Mouse (Mus musculus): Measurements from ENCODE around the gene Plce1.

Gene Plce1

DNA sequence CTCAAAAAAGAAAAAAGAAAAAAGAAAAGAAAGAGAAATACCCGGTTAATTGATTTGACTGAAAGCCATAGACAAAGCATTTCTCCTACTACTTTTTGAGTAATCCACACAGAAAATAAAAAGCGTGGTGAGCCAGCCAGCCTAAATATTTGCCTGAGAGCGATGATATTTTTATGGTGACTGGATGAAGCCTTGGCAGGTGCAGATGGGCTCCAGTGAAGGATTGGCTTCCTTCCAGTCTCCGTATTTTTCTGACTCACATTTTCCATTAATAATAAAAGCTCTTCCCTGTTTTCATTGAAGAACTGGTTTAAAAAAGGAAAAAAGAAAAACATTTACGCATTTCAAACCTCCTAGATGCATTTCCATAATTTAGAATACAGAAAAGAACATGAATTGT is 243.1 kb downstream of the Plce1 start:
- DNase-seq (ENCODE audit: low spot score in 2 of 2), result no peak

DNA sequence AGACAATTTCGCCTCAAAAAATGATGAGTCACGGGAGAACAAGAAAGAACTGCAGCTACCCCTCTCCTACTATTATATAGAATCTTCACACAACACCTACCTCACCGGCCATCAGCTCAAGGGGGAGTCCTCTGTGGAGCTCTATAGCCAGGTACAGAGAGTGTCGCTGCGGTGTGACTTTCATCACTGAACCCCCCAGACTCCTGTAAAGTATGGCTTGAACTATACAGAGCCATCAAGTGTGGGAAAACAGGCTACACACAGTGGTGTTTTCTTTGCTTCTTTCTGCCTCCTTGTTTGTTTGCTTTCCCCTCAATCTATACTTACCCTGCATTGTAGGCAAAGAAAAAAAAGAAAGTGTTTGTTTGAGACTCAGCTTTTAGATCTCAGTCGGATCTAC is 247.9 kb downstream of the Plce1 start:
- DNase-seq (ENCODE audit: low spot score in 2 of 2), result no peak

DNA sequence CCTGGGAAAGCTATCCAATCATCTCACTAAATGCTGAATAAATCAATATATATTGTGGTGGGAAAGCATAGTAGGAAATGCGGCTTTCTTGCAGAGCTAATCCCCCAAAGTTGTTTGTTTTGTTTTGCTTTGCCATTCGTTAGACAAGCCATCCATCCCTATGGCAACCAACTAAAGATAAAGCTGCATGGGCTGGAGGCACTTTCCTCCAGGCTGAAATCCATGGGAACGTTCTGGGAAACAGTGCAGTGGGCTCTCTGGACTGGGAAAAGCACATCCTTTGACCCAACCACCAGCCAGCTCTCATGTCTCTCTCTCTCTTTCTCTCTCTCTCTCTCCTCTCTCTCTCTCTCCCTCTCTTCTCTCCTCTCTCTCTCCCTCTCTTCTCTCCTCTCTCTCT is 248.4 kb downstream of the Plce1 start:
- no peak for DNase-seq (ENCODE audit: low spot score in 2 of 2)

DNA sequence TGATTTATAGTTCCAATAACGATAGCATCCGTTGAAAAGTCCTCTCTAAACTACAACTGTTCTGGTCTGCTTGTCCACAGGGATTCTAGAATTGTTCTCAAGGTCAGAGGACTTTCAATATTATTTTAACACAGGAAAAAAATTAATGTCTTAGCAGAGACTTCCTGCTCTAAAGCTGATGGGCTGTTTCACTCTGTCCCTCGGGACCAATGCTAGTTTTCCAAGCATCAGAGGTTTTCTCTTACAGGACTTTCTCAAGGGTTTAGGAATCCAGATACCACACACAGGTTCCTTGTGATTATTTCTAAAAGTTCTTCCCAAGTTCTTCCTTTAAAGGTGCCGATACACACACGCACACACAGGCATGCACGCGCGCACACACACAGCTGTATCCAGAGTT is 263.6 kb downstream of the Plce1 start:
- no peak for DNase-seq (ENCODE audit: low spot score in 2 of 2)

DNA sequence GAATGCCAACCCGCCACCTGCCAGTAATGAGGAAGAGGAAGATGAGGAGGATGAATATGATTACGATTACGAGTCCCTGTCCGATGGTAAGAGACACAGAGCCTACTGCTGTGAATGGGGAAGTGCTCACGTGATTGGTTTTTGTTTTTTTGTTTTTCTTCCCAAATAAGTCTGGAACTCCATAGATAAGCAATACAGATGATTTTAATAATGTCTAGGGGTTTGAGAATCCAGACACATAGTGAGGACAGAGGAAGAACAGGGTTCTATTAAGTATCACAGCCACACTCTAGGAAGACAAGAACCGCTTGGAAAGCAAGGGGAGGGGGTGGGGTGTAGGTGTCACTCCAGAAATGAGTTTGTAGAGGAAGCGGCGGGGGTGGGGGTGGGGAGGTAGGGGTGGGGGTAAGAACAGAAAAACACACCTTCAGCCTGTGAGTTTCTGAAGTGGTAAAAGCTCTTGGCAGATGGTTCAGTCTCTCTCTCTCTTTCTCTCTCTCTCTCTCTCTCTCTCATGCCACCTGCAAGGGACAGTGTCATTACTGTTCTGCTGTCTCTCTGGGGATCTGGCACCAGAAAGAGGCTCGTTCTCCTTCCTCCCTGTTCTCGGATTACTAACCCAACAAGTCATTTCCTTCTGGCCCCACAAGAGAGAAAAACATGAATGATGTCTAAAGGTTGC is 265.0 kb downstream of the Plce1 start:
- DNase-seq (ENCODE audit: low spot score in 2 of 2), result no peak

DNA sequence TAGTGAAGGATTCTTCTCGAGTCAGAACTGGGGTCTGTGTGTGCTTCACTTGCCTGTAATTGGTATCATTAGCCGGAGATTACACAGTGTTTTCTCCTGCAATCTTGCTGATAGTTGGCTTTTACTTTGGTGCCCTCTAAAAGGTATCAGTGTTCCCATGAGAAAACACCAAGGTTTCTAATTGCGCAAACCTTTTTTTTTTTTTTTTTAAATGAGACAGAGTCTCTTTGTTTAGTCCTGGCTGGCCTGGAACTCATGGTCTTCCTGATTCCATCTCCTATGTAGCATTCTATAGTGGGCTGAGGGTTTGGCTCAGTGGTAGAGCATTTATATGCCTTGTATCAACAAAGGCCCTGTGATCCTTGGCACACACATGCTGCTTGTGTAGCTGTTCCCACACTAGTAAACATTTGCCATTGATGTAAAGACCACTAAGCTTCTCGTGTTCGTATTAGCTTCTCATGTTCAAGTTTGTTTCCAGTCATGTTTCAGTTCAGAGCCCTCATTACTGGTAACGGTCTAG is 265.6 kb downstream of the Plce1 start:
- DNase-seq (ENCODE audit: low spot score in 2 of 2), result no peak

DNA sequence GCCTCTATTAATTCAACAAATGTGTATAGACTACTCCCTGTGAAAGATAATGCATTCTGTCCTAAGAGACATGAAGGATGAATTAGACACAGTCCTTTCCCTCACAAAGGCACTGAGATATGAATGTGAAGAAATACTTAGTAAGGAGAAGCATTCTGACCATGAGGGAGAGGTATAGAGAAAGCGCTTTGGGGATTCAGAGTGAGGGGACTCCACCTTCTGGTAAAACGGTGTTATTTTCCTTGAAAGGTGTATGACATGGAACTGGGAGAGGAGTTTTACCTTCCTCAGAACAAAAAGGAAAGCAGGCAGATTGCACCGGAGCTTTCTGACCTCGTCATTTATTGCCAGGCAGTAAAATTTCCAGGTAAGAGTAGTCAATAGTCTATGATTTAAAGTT is 269.3 kb downstream of the Plce1 start:
- DNase-seq (ENCODE audit: low spot score in 2 of 2), result no peak

DNA sequence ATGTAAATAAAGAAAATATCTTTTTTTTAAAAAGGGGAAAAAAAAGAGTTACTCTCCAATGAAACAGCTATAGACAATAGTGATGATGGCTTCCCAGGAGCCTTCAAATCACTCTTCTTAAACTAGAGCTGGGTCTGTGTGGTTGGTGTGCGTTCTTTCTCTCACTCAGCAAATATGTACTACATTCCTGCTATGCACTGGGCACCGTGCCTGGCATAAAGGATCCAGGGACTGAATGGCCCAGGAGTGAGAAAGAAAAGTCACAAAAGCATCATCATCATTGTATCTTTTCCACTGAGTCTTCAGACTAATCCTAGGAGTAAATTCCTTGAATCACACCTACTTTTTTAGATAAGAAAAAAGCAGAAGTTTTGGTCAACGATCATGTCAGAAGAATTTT is 276.3 kb downstream of the Plce1 start:
- DNase-seq (ENCODE audit: low spot score in 2 of 2), result no peak

DNA sequence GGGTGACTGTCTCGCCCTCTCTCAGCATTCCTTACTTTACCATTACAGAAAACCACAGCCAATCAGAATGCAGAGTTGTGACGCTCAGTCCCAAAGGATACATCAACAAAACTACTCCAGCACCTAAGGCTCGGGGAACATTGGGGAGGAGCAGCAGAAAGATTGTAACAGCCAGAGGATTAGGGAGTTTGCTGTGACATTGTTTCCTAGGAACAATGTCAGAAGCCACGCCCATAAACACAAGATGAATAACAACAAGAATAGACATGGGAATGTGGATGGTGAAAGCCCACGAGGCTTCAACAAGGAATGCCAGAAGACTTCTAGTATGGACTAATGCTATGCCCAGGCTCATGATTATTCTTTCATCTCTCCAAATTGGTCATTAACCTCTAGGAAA is 277.1 kb downstream of the Plce1 start:
- no peak for DNase-seq (ENCODE audit: low spot score in 2 of 2)

DNA sequence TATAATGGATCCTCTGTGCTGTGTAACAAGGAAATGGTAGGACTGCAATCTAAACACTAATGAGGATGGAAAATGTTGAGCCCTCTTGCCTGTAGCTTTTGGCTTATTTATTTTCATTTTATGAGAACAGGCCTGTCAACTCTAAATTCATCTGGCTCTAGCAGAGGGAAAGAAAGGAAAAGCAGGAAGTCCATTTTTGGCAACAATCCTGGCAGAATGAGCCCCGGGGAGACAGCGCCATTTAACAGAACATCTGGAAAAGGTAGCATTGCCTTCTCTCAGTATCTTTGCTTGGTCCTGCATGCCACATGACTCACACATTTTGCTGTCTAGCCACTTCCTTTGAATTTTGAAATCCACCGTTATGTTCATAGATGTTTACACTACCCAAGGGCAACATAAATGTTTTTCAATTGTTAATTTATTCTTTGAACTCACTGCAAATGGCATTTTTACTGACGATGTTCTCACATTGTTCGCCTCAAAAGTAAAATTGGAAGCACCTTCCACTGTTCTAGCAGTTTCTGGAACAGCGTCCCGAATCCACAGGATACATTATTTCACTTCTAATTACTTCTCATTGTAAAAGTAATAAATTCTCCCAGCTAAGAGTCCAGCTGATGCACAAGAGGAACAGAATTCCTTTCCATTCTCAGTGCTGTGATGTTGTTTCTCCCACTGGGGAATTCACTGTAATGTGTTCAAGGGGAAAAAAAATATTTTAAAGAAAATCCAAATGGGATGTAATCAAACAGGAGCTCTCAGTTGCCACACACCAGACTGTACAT is 278.0 kb downstream of the Plce1 start:
- no peak for DNase-seq (ENCODE audit: low spot score in 2 of 2)

DNA sequence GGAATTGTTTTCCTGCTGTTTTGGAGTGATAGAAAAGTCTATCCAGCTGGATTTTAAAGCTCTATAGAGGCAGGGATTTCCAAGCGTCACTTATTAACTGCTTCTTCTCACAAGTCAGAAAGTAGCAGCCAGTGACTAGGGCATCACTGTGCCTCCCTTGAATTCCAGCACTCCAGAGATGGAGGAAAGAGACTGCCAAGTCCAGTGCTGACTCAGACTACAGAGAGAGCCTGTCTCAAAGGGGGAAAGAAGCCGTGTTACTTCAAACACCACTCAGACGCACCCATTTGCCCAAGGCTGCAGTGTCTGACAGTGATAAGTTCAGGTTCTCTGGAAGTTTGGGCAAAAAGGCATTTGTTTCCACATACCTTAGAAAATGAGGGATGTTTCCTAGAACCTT is 279.5 kb downstream of the Plce1 start:
- no peak for DNase-seq (ENCODE audit: low spot score in 2 of 2)

DNA sequence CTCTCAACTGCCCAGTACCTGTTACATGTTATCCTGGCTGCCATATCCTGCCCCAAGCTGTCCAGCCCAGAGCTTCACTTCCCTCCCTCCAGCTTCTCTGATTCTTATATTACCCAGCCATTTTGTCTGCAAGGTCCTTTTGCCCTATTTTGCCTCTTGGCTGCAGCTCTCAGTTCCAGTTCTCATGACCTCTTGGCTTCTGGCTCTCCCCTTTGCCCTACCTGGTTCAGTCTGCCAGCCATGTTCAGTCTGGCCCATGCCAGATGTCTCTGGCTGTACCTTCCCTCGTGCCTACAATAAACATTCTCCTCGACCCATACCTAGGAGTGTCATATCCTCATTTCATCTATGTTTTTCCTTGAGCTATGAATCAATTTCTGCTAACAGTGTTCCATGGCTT is 285.4 kb downstream of the Plce1 start:
- no peak for DNase-seq (ENCODE audit: low spot score in 2 of 2)

DNA sequence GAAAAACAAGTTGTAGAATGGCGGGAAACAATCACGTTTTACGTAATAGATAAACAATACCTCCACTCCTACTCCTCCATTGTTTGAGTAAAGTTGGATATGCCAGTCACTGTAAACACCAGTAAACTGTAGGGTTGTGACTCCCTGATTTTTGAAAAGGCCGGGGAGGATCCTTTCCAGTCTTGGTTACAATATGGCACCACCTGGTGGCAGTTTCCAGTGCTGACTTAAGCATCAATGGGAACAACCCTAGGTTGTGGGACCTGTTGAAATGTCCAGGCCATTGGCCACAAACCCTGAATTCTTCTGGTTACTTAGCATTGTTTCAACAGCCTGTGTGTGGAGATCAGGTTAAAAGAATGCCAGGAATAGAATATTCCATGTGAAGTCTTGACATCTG is 294.6 kb downstream of the Plce1 start:
- DNase-seq (ENCODE audit: low spot score in 2 of 2), result peak in 1 of 2 experiments; percentile 30

DNA sequence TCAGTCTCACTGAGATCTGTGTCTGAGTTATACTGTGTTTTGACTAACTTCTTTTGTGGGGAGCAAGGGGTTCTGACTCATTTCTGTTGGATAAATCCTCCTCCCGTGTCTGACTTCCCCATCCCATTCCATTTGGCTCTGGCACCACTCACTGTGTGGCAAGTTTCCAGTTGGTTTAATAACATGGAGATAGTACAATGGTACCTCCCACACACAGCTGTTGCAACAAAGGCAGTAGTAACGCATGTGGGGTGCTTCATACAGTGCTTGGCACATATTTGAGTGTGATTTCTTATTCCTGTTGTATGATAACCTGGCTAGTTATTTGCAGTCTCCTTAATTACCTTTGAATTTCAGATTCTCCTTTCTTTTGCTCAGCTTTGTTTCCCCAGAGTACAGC is 297.9 kb downstream of the Plce1 start:
- DNase-seq (ENCODE audit: low spot score in 2 of 2), result no peak

DNA sequence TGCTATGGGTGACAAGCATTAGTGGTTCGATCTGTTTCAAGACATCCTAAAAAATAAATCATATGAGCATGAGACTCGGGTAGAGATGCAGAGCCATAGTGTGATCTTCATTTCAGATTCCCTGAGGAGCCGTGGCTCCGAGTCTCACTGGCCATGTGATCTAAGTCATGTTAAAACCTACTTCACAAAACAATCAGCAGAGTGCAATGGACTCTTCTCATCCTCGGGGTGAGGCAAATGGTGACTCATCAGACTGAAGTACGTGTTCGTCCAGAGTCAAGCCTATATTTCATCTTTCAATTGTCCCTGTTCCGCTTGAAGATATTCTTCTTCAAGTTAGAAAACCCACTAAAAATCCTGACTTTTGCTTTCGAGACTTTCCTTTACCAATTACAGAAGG is 302.6 kb downstream of the Plce1 start:
- DNase-seq (ENCODE audit: low spot score in 2 of 2), result no peak

DNA sequence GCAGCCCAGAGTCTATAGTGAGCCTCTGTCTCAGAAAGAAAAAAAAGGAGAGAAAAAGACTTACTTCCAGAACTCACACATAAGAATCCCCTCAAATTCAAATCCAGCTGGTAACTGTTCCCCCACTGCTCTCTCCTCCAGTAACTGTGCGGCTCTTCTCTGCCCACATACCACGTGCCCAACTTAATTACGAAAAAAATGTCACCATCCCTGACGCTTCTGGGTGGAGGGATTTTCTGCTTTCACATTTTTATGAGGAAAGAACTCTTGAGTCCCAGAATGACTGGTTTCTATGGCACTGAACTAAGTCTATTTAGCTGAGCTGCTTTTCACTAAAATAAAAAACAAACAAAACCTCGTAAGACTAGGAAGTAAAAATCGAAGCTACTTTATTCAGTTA is 306.8 kb downstream of the Plce1 start:
- no peak for DNase-seq (ENCODE audit: low spot score in 2 of 2)

DNA sequence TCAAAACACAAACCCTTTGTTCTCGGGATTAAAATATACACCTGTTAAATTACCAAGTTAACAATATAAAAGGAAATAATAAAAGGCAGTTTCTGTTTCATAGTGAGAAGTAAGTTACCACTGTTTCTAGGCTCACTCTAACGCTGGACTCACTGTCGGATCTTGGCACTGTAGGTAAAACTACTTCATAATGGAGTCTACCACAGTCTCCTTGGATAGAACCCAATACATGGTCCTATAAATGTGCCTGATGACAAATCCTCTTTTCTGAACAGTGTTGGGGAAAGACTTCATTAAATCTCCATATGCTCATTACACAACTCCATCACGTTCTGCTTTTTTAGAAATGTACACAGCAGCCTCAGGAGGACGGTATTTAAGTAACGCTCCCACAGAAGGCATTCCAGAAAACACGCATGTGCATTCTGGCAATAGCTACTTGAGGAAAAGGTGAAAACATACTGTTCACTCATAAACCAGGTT is 312.7 kb downstream of the Plce1 start:
- no peak for DNase-seq (ENCODE audit: low spot score in 2 of 2)

DNA sequence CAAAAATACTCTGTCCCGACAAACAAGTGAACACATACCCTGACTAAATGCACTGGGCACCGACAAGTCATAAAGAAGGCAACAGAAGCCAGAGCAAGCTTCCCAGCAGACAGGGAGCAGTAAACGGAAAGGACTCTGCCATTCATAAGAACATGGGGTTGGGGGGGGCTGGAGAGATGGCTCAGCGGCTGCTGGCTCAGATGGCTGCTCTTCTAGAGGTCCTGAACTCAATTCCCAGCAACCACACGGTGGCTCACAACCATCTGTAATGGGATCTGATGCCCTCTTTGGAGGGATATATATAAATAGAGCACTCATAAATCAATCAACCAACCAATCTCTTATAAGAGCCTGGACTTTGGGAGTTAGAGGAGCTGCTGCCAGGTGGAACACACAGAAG is 315.6 kb downstream of the Plce1 start:
- DNase-seq (ENCODE audit: low spot score in 2 of 2), result no peak

DNA sequence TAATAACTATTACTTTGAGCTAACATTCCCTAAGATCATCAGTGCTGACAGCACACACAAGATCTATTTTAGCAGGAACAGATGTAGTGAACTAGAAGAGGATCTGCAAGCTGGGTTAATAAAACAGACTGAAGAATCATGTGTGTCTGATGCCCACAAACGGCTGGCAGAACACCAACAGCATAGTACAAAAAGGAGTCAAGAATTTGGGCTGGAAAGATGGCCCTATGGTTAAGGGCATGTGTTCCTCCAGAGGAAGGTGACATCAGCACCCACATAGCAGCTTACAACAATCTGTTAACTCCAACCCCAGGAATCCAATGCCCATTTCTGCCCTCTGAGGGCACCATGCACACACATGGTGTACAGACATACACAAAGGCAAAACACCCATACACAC is 317.4 kb downstream of the Plce1 start:
- no peak for DNase-seq (ENCODE audit: low spot score in 2 of 2)

DNA sequence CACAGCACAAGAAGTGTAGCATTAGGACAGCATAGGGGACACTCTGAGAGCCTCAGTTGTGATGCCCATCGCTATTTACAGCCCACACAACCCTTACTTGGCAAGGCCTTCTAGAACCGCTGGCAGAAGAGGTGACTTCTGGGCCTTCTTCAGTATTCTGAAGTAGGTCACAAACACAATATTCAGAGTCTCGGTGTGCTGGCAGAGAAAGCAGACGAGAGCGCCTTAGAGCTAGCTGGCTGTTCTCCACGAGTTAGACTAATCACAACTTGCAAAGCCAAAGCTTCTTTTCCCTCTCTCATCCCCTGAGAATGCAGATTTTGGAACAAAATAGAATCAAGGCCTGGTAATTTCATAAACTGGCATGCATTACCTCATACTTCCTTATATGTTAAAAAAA is 317.9 kb downstream of the Plce1 start:
- no peak for DNase-seq (ENCODE audit: low spot score in 2 of 2)

DNA sequence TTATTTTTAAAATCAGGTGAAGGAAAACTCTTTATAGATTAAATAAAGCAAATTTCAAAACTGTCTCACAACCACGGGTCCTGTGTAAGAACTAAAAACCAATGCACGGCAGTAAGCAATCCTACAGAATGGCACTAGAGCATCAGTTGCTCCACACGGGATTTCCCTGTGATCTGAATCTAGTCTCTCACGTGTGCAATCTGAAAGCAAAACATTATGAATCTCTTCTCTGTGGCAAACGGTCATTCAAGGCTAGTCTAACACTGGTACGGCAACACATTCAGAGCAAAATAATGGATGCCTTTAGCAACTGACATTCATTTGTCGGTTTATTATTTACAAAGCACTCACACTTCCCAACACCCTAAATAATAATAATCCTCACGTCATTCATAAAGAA is 337.3 kb downstream of the Plce1 start:
- no peak for DNase-seq (ENCODE audit: low spot score in 2 of 2)

DNA sequence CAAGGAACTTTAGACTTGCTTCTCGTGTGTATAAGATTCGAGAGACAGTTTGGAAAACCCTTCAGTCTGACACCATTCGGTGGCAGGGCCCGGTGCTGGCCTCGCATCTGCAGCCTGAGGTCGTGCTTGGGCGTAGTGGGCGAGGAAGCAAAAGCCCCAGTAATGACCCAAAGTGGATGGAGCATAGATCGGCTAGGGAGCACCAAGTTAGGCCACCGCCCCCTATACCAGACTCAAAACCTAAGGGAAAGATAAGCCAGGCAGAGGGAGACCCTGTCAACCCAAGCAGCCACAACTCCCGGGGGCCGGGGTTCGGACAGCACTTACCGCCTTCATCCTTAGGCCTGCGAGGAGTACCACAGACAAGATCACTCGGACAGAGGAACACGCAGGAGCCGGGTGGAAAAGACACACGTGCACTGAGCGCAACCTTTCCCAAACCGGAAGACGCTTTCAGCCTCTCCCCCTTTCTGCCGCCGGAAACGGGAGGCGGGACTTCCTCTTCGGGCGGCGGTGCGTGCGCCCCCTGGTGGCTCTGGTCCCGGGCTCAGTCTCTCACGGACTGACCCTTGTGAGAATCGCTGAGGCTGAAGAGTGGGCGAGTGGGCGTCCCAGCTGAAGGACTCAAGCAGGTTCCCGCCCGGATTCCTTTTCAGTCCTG is 338.0 kb downstream of the Plce1 start, which contains the start of gene Noc3l:
Noc3l (minus strand) TSS at position 472 of the 661 bp plus-strand sequence.
- peak; percentile 97 for DNase-seq (ENCODE audit: low spot score in 2 of 2)

DNA sequence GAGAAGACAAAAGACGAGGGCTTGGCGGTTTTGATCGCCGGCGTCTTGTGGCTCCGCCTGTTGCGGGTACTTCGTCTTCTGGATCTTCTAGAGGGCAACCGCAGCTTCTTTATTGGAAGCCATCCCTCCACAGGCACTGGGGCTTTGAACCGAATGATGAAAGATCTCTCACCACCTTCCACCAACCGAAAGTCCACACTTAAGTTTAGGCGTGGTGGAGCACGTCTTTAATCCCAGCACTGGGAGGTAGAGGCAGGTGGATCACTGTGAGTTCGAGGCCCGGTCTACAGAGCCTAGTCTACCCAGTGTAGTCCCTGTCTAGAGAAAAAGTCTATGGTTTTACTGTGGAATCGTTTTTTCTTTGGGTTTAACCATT is 338.5 kb downstream of the Plce1 start:
- no peak for DNase-seq (ENCODE audit: low spot score in 2 of 2)
